Mouse (Mus musculus) heart, embryonic 11.5 days (tissue): ENCODE measurements around the gene Bcl2l13. TPM values are rescaled to one million over a fixed set of nuclear protein-coding genes. Genes with fewer than 3 reads are reported as not detected.

ENCODE experiments used
- ATAC-seq: fragments of 200-750 bp; cut with Nextera tagmentation; replicated peaks from 2 replicates; pipeline ENCODE4 v1.8.0; 2017; ENCODE audit warnings: moderate library complexity; ENCODE audit not compliant: insufficient number of reproducible peaks, low FRiP score, low TSS enrichment
- H3K27ac ChIP-seq: fragments of 300-500 bp; sonication (generic); 2 replicates; pipeline ENCODE4 v1.5.1; 2014; ENCODE audit warnings: mild to moderate bottlenecking, low read depth, low read length
- H3K27me3 ChIP-seq: fragments of 300-500 bp; sonication (generic); 2 replicates; pipeline ENCODE4 v1.6.1; 2014; ENCODE audit warnings: mild to moderate bottlenecking, low read length, mixed read lengths; ENCODE audit not compliant: control insufficient read depth, insufficient read depth
- H3K36me3 ChIP-seq: fragments of 300-500 bp; sonication (generic); 2 replicates; pipeline ENCODE4 v1.6.1; 2014; ENCODE audit warnings: mild to moderate bottlenecking, low read length, moderate library complexity, mixed read lengths; ENCODE audit not compliant: control insufficient read depth, insufficient read depth
- H3K4me1 ChIP-seq: fragments of 300-500 bp; sonication (generic); 2 replicates; pipeline ENCODE4 v1.6.1; 2014; ENCODE audit warnings: low read length; ENCODE audit not compliant: control insufficient read depth, insufficient read depth
- H3K4me2 ChIP-seq: fragments of 300-500 bp; sonication (generic); 2 replicates; pipeline ENCODE4 v1.6.1; 2014; ENCODE audit warnings: mild to moderate bottlenecking, moderate library complexity
- H3K4me3 ChIP-seq: fragments of 300-500 bp; sonication (generic); 2 replicates; pipeline ENCODE4 v1.5.1; 2014; ENCODE audit warnings: low read depth, low read length
- H3K9ac ChIP-seq: fragments of 300-500 bp; sonication (generic); 2 replicates; pipeline ENCODE4 v1.6.1; 2014; ENCODE audit warnings: mild to moderate bottlenecking, low read depth, low read length, moderate library complexity
- H3K9me3 ChIP-seq: fragments of 300-500 bp; sonication (generic); replicated peaks from 2 replicates; pipeline ENCODE4 v1.6.1; 2016; ENCODE audit warnings: low read length; ENCODE audit not compliant: control insufficient read depth
- WGBS: fragments of 180-500 bp; shearing (Covaris S2); extraction: QIAGEN DNeasy Blood & Tissue Kit; methylation state at CpG from one replicate; pipeline ENCODE4 v1.1.7; 2014; ENCODE audit not compliant: insufficient replicate concordance; 5-methylcytosine and 5-hydroxymethylcytosine counted together
- polyA plus RNA-seq: library from polyadenylated mRNA; unstranded; fragments of >200 nt; fragmentation: Nextera tagmentation; extraction: Ambion mirVana; gene quantifications from 2 replicates; pipeline ENCODE4 v1.2.1, GENCODE M21; 2014

Bcl2l13 gene
- polyA plus RNA-seq, 1 experiment from 2014 or later, result 26.5 TPM

DNA sequence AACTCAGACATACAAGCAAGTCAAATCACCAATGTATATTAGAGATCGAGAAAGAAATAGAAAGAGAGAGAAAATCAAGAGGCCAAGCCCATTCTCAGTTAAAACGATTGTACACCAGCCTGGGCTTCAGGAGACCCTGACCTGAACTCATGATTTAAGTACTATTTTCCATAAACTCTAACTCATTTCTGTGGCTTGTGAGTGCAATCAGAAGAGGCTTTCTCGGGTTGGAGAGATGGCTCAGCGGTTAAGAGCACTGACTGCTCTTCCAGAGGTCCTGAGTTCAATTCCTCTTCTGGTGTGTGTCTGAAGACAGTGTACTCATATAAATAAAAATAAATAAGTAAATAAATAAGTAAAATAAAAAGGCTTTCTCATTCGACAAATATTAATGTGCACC lies 14.3 kb upstream of the Bcl2l13 start:
- Histone ChIP-seq H3K27me3 (no peaks in the 10 kb centered on the region), H3K36me3 (peaks cover 17% of the 10 kb centered on the region), H3K4me2 (peak overlapping the region; percentile 66), H3K4me3 (peak overlapping the region; percentile 71), H3K9ac (peak overlapping the region; percentile 83), H3K9me3 (0 out of 2 replicates have a peak, but pooled peaks cover 2% of the 10 kb centered on the region), H3K4me1 (peaks cover 4% of the 10 kb centered on the region; the same call in 1 of the 2 replicates), H3K27ac (no peak overlapping the region)
- no peak for ATAC-seq
- 51% methylated on average over 5 of the region's 5 CpGs for WGBS

DNA sequence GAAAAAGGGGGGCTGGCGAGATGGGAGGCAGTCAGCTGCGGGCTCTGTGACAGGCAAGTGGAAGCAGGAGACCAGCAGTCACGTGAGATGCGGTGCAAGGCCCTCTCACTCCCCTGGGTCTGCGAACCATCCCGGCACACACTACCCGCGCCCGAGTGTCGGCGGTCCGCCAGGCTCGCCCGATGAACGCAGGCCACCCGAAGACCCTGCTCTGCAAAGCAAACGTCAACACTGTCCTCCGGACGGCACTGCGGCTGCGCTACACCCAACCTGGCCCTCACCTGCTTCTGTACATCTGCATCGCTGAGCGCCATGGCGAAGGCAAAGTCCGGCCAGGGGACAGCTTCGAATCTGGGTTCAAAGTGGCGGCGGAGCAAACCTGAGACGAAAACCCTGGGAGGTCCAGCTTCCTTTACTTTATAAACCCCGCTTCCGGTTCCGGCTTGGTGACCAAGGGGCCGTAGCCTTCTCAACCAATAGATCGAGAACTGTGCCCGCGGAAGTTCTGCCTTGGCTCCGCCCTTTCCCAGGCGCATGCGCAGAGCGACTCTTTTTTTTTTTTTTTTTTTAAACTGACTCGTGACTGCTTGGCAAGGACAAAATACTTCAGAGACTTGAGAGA lies 13.6 kb upstream of the Bcl2l13 start, which contains the start of gene Atp6v1e1:
TSS of gene Atp6v1e1 (minus strand) at position 487 of the 622 bp plus-strand sequence.
- H3K4me2 ChIP-seq, result peak within 1 kb of the TSS; percentile 66
- peaks cover 14% of the 10 kb centered on the region for H3K36me3 ChIP-seq
- H3K27ac ChIP-seq, result peak within 1 kb of the TSS; percentile 90
- ATAC-seq, result peak; percentile 91
- peak within 1 kb of the TSS; percentile 83 for H3K9ac ChIP-seq
- no peaks in the 10 kb centered on the region for H3K27me3 ChIP-seq
- H3K9me3 ChIP-seq, result 0 out of 2 replicates have a peak, but pooled peaks cover 2% of the 10 kb centered on the region
- peak within 1 kb of the TSS; percentile 71 for H3K4me3 ChIP-seq
- peaks cover 4% of the 10 kb centered on the region; the same call in 1 of the 2 replicates for H3K4me1 ChIP-seq
- WGBS, result under 1% methylated on average over 41 of the region's 41 CpGs

DNA sequence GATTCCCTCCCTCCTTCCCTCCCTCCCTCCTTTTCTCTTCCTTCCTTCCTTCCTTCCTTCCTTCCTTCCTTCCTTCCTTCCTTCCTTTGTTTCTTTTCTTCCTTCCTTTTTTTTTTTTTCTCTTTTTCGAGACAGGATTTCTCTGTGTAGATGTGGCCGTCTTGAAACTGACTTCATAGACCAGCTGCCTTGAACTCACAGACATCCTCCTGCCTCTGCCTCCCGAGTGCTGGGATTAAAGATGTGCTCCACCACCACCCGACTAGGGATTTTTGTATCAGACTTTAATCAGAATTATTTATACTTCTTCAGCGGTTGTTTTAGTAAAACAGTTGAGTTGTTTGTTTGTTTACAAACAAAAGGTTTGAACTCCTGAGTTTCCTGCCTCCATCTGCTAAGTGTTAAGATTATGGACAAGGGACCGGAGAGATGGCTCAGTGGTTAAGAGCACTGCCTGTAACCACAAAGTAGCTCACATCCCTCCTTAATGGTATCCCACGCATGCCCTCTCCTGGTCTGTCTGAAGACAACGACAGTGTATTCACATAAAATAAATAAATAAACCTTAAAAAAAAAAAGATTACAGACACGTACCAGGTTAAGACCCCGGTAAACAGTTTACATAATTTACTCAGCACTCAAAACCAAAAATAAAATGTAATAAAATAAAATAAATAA lies 12.9 kb upstream of the Bcl2l13 start:
- no peak for ATAC-seq
- no peak overlapping the region for H3K9ac ChIP-seq
- no peaks in the 10 kb centered on the region for H3K9me3 ChIP-seq
- H3K27ac ChIP-seq, result peak overlapping the region; percentile 37; the same call in 1 of the 2 replicates
- peak overlapping the region; percentile 66; the same call in 1 of the 2 replicates for H3K4me2 ChIP-seq
- H3K36me3 ChIP-seq, result peaks cover 7% of the 10 kb centered on the region
- H3K4me1 ChIP-seq, result peaks cover 4% of the 10 kb centered on the region; the same call in 1 of the 2 replicates
- no peaks in the 10 kb centered on the region for H3K27me3 ChIP-seq
- 71% methylated on average over 10 of the region's 10 CpGs for WGBS
- peak overlapping the region; percentile 71; the same call in 1 of the 2 replicates for H3K4me3 ChIP-seq

DNA sequence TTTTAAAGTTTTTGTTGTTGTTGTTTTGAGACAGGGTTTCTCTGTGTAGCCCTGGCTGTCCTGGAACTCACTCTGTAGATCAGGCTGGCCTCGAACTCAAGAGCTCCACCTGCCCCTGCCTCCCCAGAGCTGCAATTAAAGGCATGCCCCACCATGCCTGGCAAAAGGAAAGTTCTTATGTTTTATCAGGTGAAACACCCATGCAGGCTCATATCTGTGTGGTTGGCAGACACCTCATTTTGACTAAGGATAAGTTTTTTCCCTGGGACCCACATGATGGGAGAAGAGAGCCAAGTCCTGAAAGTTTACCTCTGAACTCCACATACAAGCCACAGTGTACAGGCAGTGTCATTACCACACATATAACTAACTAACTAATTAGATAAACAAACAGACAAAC lies 6.0 kb upstream of the Bcl2l13 start:
- peak overlapping the region; percentile 86; the same call in 1 of the 2 replicates for H3K27ac ChIP-seq
- no peaks in the 10 kb centered on the region for H3K36me3 ChIP-seq
- WGBS, result 63% methylated on average over 1 of the region's 1 CpGs
- no peak overlapping the region for H3K9ac ChIP-seq
- H3K9me3 ChIP-seq, result no peaks in the 10 kb centered on the region
- no peaks in the 10 kb centered on the region for H3K4me1 ChIP-seq
- no peak overlapping the region for H3K4me3 ChIP-seq
- no peak for ATAC-seq
- no peak overlapping the region for H3K4me2 ChIP-seq
- no peaks in the 10 kb centered on the region for H3K27me3 ChIP-seq

DNA sequence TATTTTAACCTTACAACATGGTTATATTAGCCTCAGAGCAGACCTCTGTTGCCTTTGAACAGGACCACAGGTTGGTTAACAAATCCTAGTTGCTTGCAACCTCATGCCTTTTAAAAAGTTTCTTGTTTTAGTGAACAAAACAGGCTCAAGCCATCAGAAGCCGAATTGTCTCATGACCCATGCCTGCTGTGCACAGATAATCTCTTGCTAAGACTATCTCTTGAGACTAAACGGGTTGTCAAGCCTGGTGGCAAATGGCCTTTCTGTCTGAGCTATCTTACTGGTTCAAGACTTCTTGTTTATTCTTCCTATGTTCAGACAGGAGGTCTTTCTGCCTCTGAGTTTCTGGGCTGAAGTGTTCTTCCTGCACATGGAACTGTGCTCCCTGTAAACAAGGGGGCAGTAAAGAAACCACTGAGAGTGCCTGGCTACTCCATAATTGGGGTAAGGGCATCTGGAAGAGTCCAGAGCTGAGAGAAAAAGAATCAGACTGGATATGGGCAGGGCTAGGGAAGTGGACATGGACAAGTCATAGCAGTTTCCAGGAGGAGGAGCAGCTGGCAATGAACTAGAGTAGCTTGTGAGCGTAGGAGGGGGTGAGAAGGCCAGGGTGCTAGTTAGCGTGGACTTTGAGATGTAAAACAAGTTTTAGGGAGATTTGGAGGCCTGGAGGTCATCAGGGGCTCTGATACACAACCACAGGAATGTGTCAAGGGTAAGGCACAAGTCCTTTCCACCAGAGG lies 5.0 kb upstream of the Bcl2l13 start:
- peak overlapping the region; percentile 86 for H3K27ac ChIP-seq
- peak; percentile 59 for ATAC-seq
- no peaks in the 10 kb centered on the region for H3K27me3 ChIP-seq
- H3K9ac ChIP-seq, result no peak overlapping the region
- no peaks in the 10 kb centered on the region for H3K9me3 ChIP-seq
- H3K4me1 ChIP-seq, result no peaks in the 10 kb centered on the region
- no peaks in the 10 kb centered on the region for H3K36me3 ChIP-seq
- H3K4me3 ChIP-seq, result no peak overlapping the region
- 47% methylated on average over 4 of the region's 4 CpGs for WGBS
- no peak overlapping the region; the same call in 1 of the 2 replicates for H3K4me2 ChIP-seq

DNA sequence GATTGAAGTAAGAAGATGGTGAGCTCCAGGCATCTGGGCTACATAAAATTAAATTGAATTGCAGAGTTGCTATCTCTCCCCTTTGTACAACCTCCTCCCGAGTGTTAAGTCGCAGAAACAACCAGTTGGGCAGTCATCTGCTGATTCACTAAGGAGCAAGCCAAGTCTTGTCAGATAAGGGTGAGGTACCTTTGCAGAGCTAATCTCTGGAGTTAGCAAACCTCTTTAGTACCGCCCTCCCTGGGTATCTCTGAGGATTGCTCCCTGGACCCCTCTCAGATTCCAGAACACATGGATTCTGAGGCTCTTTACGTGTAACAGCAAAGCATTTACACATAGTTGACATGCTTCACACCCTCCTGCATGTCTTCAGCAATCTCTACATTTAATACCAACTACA lies 3.9 kb upstream of the Bcl2l13 start:
- ATAC-seq, result no peak; the same call in 1 of the 2 replicates
- no peaks in the 10 kb centered on the region for H3K36me3 ChIP-seq
- H3K4me1 ChIP-seq, result no peaks in the 10 kb centered on the region
- WGBS, result 41% methylated on average over 4 of the region's 4 CpGs
- no peaks in the 10 kb centered on the region for H3K27me3 ChIP-seq
- H3K27ac ChIP-seq, result peak overlapping the region; percentile 86
- H3K4me3 ChIP-seq, result no peak overlapping the region
- no peaks in the 10 kb centered on the region for H3K9me3 ChIP-seq
- no peak overlapping the region for H3K9ac ChIP-seq
- H3K4me2 ChIP-seq, result peak overlapping the region; percentile 5; the same call in 1 of the 2 replicates

DNA sequence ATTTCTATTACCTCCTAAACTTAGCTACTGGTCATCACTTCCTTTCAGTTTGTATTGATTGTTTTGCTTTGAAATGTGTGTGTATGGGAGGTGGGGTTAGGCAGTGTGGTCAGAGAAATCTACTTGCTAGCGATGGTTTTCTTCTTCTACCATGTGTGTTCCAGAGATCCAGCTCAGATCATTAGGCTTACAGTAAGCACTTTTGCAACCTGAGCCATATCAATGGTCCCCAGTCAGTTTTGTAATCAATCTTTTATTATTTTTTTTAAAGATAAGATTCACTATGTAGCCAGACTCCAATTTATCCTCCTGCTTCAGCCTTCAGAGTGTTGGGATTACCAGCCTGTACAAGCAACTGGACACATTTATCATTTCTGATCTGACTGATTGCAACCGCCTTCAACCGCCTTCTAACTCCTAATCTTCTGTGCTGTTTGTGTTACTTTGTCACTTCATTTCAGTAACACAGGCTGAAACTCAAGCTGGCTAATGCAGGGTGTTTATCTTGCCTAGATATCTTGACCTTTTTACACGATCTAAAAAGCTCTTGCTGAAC lies 1.2 kb upstream of the Bcl2l13 start:
- 69% methylated on average over 4 of the region's 4 CpGs for WGBS
- Histone ChIP-seq H3K4me3 (no peak overlapping the region), H3K36me3 (no peaks in the 10 kb centered on the region; the same call in 1 of the 2 replicates), H3K9ac (no peak overlapping the region), H3K27ac (no peak overlapping the region), H3K9me3 (no peaks in the 10 kb centered on the region), H3K27me3 (no peaks in the 10 kb centered on the region), H3K4me1 (no peaks in the 10 kb centered on the region), H3K4me2 (no peak overlapping the region)
- no peak for ATAC-seq
